Mouse (Mus musculus) heart, embryonic 15.5 days (tissue): Measurements from ENCODE around the gene Sfxn5. TPM values are rescaled to one million over a fixed set of nuclear protein-coding genes. Genes with fewer than 3 reads are reported as not detected.

ENCODE experiments used
- ATAC-seq: fragments of 200-750 bp; cut with Nextera tagmentation; replicated peaks from 2 replicates; pipeline ENCODE4 v1.8.0; 2017; ENCODE audit warnings: low read depth, moderate TSS enrichment; ENCODE audit not compliant: insufficient number of reproducible peaks, insufficient read depth, low FRiP score
- H3K27ac ChIP-seq: fragments of 300-500 bp; sonication (generic); 2 replicates; pipeline ENCODE4 v1.5.1; 2015; ENCODE audit warnings: mild to moderate bottlenecking, inconsistent platforms
- H3K27me3 ChIP-seq: fragments of 300-500 bp; sonication (generic); 2 replicates; pipeline ENCODE4 v1.6.1; 2015; ENCODE audit warnings: inconsistent platforms
- H3K36me3 ChIP-seq: fragments of 300-500 bp; sonication (generic); 2 replicates; pipeline ENCODE4 v1.6.1; 2015; ENCODE audit warnings: mild to moderate bottlenecking, inconsistent platforms
- H3K4me1 ChIP-seq: fragments of 300-500 bp; sonication (generic); replicated peaks from 2 replicates; pipeline ENCODE4 v1.6.1; 2015; ENCODE audit warnings: inconsistent platforms
- H3K4me2 ChIP-seq: fragments of 300-500 bp; sonication (generic); 2 replicates; pipeline ENCODE4 v1.6.1; 2015; ENCODE audit warnings: inconsistent platforms, mild to moderate bottlenecking, moderate library complexity
- H3K4me3 ChIP-seq: fragments of 300-500 bp; sonication (generic); 2 replicates; pipeline ENCODE4 v1.5.1; 2015; ENCODE audit warnings: mild to moderate bottlenecking, inconsistent platforms
- H3K9ac ChIP-seq: fragments of 300-500 bp; sonication (generic); 2 replicates; pipeline ENCODE4 v1.6.1; 2015; ENCODE audit warnings: mild to moderate bottlenecking, inconsistent platforms
- H3K9me3 ChIP-seq: fragments of 300-500 bp; sonication (generic); replicated peaks from 2 replicates; pipeline ENCODE4 v1.6.1; 2016; ENCODE audit warnings: inconsistent platforms
- WGBS: fragments of 180-500 bp; shearing (Covaris S2); methylation state at CpG from one replicate; pipeline ENCODE4 v1.1.7; 2015; ENCODE audit warnings: mixed read lengths; 5-methylcytosine and 5-hydroxymethylcytosine counted together
- microRNA-seq: library from miRNA; unstranded; fragments of <30 nt; microRNA quantifications from one replicate; pipeline ENCODE4, GENCODE M21; 2016
- polyA plus RNA-seq: library from polyadenylated mRNA; unstranded; fragments of >200 nt; fragmentation: Nextera tagmentation; extraction: Ambion mirVana; gene quantifications from 2 replicates; pipeline ENCODE4 v1.2.1, GENCODE M21; 2015

Gene Sfxn5
- polyA plus RNA-seq, 1 experiment from 2014 or later: 3.7 TPM

DNA sequence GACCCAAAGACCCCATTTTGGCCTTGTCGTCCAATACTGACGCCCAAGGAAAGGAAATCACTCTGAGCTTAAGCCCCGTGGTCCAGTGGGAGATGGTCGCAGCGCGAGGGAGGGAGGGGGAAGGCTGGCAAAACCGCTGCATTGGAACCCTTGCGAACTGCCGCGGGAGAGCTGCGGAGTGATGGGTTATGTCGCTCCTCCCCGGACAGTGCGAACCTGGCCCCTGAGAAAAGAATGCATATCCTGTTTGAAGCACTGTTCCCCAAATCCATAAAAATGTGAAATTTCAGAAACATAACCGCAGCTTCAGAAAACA is 146.5 kb downstream of the Sfxn5 start:
- WGBS: 1% methylated on average over 15 of the region's 15 CpGs
- ATAC-seq: no peak
- H3K27ac ChIP-seq: no peak overlapping the region

DNA sequence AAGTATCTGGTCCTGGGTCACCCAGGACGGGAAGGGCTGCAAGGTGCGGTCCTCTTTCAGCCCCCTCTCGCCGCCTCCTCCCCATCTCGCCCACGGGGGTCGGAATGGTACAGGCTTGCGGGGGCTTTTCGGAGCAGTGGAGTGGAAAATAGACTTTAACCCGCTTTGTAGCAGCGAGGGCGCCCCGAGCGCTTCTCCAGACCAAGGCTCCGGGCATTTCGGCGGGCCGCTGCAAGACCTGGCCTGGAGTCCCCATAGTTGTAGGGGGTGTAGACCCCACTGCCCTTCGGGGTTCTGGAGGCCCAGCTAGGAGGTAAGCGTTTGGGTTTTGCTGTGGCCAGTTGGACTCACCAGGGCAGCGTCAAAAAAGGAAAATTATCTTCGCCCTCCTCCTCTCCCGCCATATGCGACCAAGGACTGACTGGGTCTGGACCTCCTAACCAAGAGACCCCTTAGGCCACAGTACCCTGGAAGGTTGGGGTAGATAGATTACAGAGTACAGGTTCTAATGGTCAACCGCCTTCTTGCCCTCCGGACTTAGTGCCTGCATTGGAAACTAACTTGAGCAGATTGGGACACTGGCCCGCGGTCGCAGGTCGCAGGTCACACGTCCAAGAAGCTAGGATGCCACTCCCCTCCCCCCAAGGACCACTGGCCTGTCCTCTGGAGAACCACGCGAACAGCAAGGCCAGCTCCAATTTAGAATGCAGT is 147.0 kb downstream of the Sfxn5 start:
- Histone ChIP-seq H3K4me2 (peak overlapping the region; percentile 39), H3K36me3 (no peaks in the 10 kb centered on the region), H3K9me3 (no peaks in the 10 kb centered on the region), H3K27ac (no peak overlapping the region), H3K4me3 (peak overlapping the region; percentile 18; the same call in 1 of the 2 replicates), H3K9ac (no peak overlapping the region), H3K27me3 (peaks cover 81% of the 10 kb centered on the region), H3K4me1 (peaks cover 39% of the 10 kb centered on the region)
- ATAC-seq: no peak
- 4% methylated on average over 33 of the region's 33 CpGs for WGBS

More for the DNA sequence above, 146.5 kb downstream of the Sfxn5 start:
- Histone ChIP-seq H3K9ac (no peak overlapping the region), H3K36me3 (no peaks in the 10 kb centered on the region), H3K4me2 (no peak overlapping the region), H3K9me3 (no peaks in the 10 kb centered on the region), H3K4me3 (no peak overlapping the region), H3K4me1 (peaks cover 39% of the 10 kb centered on the region), H3K27me3 (peaks cover 84% of the 10 kb centered on the region)

DNA sequence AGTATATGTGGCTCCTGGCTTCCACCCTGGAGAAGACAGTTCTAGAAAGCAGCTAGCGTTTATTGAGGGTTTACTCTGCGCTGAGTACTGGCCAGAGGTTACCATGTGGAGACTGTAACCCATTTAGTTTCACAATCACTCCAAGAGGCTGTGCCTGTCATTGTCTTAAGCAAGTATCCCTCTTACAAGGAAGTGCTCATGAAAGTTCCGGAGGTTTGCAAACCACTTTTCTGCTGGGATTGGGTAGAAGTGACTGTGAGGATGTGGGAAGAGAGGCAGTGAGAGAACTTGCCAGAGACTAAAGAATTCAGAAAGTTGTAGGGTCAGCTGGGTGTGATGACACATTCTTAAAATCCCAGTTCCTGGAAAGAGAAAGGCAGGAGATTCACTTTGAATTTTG is 149.3 kb downstream of the Sfxn5 start:
- WGBS: 55% methylated on average over 3 of the region's 3 CpGs
- H3K27ac ChIP-seq: no peak overlapping the region
- peaks cover 60% of the 10 kb centered on the region for H3K27me3 ChIP-seq
- no peak for ATAC-seq
- H3K4me2 ChIP-seq: no peak overlapping the region
- peaks cover 26% of the 10 kb centered on the region for H3K4me1 ChIP-seq
- H3K4me3 ChIP-seq: no peak overlapping the region
- no peaks in the 10 kb centered on the region for H3K36me3 ChIP-seq
- no peaks in the 10 kb centered on the region for H3K9me3 ChIP-seq
- H3K9ac ChIP-seq: no peak overlapping the region

DNA sequence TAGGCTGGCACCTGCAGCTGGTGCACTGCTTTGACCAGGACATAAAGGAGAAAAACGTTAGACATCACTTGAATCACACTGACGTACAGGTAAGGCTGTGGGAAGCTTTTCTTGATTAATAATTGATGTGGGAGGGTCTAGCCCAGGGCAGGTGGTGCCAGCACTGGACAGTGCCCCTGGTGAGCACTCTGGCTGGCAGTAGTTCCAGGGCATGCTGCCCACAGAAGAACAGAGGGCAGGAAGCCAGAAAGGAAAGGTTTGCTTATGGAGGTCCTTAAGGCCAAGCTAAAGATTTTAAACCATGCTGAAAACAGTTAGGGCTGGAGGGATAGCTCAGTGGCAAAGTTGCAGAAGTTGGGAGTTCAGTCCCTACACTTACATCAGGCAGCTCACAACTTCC is 153.2 kb downstream of the Sfxn5 start:
- ATAC-seq: no peak
- no peaks in the 10 kb centered on the region for H3K4me1 ChIP-seq
- no peak overlapping the region for H3K4me2 ChIP-seq
- no peaks in the 10 kb centered on the region for H3K36me3 ChIP-seq
- 48% methylated on average over 2 of the region's 2 CpGs for WGBS
- no peaks in the 10 kb centered on the region for H3K9me3 ChIP-seq
- H3K27ac ChIP-seq: no peak overlapping the region
- no peak overlapping the region for H3K4me3 ChIP-seq
- H3K9ac ChIP-seq: no peak overlapping the region
- peaks cover 26% of the 10 kb centered on the region for H3K27me3 ChIP-seq

DNA sequence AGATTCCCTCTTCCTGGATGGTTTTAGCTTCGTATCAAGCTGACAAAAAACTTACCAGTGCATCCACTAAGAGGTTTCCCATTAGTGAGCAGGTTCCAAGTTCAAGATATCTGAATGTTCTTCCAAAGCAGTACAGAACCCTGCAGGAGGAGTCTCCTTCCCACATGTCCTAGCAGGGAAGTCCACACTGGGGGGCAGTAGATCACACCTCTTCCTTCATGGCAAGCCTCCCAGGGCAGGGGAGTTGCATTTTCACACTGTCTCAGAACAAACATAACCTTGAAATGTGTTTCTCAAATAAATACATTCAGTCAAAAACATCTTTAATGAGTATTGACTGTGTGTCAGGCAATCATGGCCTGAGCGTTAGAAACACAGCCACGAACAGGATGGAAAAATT is 153.7 kb downstream of the Sfxn5 start:
- Histone ChIP-seq H3K4me1 (no peaks in the 10 kb centered on the region), H3K27me3 (peaks cover 27% of the 10 kb centered on the region), H3K4me2 (no peak overlapping the region), H3K4me3 (no peak overlapping the region), H3K27ac (no peak overlapping the region), H3K9ac (no peak overlapping the region), H3K36me3 (no peaks in the 10 kb centered on the region), H3K9me3 (no peaks in the 10 kb centered on the region)
- no peak for ATAC-seq
- 51% methylated on average over 3 of the region's 3 CpGs for WGBS

DNA sequence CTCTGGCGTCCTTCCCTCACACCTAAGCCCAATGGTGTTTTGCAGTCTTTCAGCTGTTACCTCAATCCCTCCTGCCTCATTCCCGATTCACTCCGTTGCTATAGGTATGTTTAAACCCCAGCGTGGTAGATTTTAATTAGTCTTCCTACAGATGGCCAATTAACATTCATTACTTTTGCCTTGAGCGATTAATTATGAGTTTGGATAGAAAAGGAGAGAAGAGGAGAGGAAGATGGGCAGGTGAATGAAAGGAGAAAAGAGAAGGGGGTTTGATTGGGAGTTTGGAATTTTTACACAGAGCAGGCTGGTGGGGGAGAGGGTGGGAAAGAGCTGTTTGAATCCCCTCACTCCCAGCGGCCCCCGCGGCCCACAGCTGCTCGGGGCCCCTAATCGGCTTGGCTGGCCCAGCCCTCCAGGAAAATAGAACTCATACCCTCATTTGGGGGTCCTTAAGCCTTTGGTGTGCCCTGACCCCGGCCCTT is 167.7 kb downstream of the Sfxn5 start:
- Histone ChIP-seq H3K27me3 (peaks cover 24% of the 10 kb centered on the region), H3K4me3 (no peak overlapping the region), H3K9ac (no peak overlapping the region), H3K36me3 (no peaks in the 10 kb centered on the region), H3K4me1 (no peaks in the 10 kb centered on the region), H3K27ac (no peak overlapping the region), H3K4me2 (no peak overlapping the region), H3K9me3 (no peaks in the 10 kb centered on the region)
- ATAC-seq: no peak
- 48% methylated on average over 11 of the region's 11 CpGs for WGBS

Small RNA genes within 50 kb of the gene (microRNA-seq; reads per million reads assigned to microRNA genes)
- not detected for gene Mir705

Other genes starting within 250 kb of the Sfxn5 start
- 51.1 and 54.4 TPM in 2 replicates for gene Spr, start 195.7 kb downstream of the Sfxn5 start, polyA plus RNA-seq
- gene Emx1, start 146.0 kb downstream of the Sfxn5 start, polyA plus RNA-seq: not detected in 2 replicates
- gene Rab11fip5, start 41.2 kb upstream of the Sfxn5 start, polyA plus RNA-seq: 42.3 and 45.3 TPM in 2 replicates
- gene Noto, start 90.5 kb upstream of the Sfxn5 start, polyA plus RNA-seq: 0.15 TPM in 1 of 2 replicates, not detected in the other
- 29.6 and 38.4 TPM in 2 replicates for gene Smyd5, start 98.6 kb upstream of the Sfxn5 start, polyA plus RNA-seq
- gene Cct7, start 118.1 kb upstream of the Sfxn5 start, polyA plus RNA-seq: 312 and 362 TPM in 2 replicates
- gene Pradc1, start 118.5 kb upstream of the Sfxn5 start, polyA plus RNA-seq: 38.8 and 41.9 TPM in 2 replicates
- gene Fbxo41, start 169.6 kb upstream of the Sfxn5 start, polyA plus RNA-seq: 0.03 and 0.15 TPM in 2 replicates
- gene Egr4, start 180.2 kb upstream of the Sfxn5 start, polyA plus RNA-seq: not detected in 2 replicates